Mouse (Mus musculus) kidney, postnatal 10 days (tissue): ENCODE measurements around the gene Calm1.

Source experiments
- DNase-seq: peaks from one replicate; pipeline ENCODE4 v3.0.0; 2021; ENCODE audit warnings: mixed read lengths

The Calm1 gene

GRCm38 (mm10) chr12:100226073-100226472 lies 26.8 kb downstream of the Calm1 start:
- DNase-seq: no peak

GRCm38 (mm10) chr12:100226621-100227020 lies 27.4 kb downstream of the Calm1 start:
- DNase-seq: no peak

GRCm38 (mm10) chr12:100228041-100228725 lies 28.9 kb downstream of the Calm1 start:
- DNase-seq: no peak

DNA sequence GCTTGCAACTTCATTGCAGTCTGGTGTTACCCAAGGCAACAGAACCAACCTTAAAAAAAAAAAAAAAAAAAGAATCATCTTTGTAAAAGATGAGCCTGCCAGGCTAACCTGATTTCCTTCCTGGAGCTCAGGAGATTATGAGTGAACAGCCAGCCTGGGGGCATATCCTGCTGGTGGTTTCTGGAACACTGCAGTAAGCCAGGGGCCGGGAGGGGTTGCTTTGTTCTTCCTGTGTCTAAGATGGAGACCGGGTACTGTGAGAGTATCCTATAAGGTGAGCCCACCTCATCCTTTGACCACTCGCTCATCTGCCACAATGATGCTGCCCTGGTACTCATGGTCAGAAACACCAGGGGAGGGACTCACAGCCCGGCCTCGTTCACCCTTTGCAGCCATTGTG lies 35.0 kb downstream of the Calm1 start:
- DNase-seq: no peak

GRCm38 (mm10) chr12:100234919-100235318 lies 35.7 kb downstream of the Calm1 start:
- no peak for DNase-seq

DNA sequence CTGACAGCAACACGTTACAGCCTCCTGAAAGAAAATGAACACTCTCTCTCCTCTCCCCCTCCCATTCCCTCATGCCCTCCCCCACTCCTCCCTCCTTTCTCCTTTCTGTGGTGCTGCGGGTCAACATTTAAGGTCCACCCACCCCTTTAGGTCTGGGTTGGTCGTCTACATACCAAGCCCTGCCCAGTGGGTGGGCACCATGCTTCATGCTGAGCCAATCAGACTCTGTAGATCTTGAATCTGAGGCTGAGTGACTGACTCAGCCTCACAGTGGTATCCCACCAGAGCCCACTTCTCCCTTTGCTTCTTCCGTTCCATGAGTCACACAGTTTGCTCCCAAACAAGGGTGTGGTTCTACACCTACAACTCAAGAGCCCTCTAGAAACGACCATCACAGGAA lies 36.2 kb downstream of the Calm1 start:
- DNase-seq: no peak

- no peak for DNase-seq
Measured at GRCm38 (mm10) chr12:100239404-100239803, 40.2 kb downstream of the Calm1 start.

- DNase-seq: peak; percentile 25
Measured at GRCm38 (mm10) chr12:100239807-100240206, 40.6 kb downstream of the Calm1 start.

GRCm38 (mm10) chr12:100241911-100242796 lies 42.9 kb downstream of the Calm1 start:
- peak; percentile 58 for DNase-seq

- DNase-seq: no peak
Measured at GRCm38 (mm10) chr12:100244580-100244979, 45.3 kb downstream of the Calm1 start.

DNA sequence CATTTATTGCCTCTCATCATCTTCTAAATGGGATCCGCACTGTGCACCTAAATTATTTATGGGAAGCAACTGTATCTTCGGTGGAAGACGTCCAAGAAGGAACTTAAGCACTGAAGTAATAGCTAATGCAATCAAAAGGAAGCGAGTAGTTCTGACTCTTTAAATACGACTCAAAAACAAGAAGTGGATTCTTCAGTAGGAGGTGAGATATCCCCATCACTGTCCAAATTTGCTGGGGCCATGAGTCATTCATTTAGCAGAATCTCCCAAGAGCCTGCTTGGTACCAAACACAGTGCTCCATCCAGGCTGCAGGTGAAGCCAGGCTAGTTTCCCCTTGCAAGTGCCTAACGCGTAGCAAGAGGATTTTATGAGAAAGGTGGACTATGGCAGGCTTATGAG lies 49.9 kb downstream of the Calm1 start:
- DNase-seq: no peak

- DNase-seq: no peak
Measured at GRCm38 (mm10) chr12:100254471-100254870, 55.2 kb downstream of the Calm1 start.

- DNase-seq: no peak
Measured at GRCm38 (mm10) chr12:100255441-100255949, 56.3 kb downstream of the Calm1 start.

DNA sequence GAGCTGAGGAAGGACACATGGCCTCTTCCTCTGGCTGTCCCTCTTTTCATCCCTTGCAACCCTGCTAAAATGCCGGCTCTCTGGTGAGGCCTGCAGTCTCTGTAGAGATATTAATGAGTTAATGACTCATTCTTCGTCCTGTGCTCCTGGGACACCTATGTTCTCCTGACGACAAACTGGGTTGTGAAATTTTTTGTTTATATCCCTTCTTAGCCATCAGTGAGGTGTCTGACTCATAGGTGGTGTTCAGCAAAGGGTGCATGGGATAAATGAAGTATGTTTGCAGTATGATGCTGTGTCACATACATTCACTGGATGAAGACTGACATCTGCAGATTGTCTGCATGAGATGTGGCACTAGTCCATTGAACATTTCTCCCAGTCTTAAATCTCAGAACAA lies 58.5 kb downstream of the Calm1 start:
- DNase-seq: no peak
